Mouse (Mus musculus) cerebellum, adult 18-20 months (tissue): ENCODE measurements at regions not wholly inside any gene's neighbourhood (a gene's known extent, or its start where the extent isn't known, plus 50 kb on each side); places are given as distances from the start of the nearest gene placed in this dataset.

Experiments
- DNase-seq, 2 experiments: peaks; one replicate each; pipeline ENCODE4 v3.0.0; 2021

GRCm38 (mm10) chr13:28557032-28557570, 299.8 kb downstream of the Gm11361 start:
- no peak for DNase-seq

- DNase-seq = no peak
Observed at GRCm38 (mm10) chr13:28556385-28556938, 299.1 kb downstream of the Gm11361 start.

GRCm38 (mm10) chr13:28554143-28554830, 297.0 kb downstream of the Gm11361 start:
- no peak for DNase-seq

GRCm38 (mm10) chr13:28552974-28553750, 295.8 kb downstream of the Gm11361 start:
- DNase-seq = no peak

GRCm38 (mm10) chr13:28551555-28551954, 294.2 kb downstream of the Gm11361 start:
- no peak for DNase-seq

DNA sequence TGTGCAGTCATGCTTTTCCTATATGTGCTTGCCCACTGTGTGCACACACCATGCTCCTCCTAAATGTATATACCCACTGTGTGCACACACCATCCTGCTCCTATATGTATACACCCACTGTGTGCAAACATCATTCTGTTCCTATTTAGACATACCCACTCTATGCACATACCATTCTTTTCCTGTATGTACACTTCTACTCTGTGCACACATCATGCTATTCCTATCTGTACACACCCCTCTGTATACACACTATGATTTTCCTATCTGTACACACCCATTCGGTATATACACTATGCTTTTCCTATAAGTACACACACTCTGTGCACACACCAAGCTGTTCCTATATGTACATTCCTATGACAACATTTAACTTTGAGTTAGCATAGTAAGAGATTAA, 288.5 kb downstream of the Gm11361 start:
- DNase-seq = no peak

GRCm38 (mm10) chr13:28545337-28545736, 288.0 kb downstream of the Gm11361 start:
- no peak for DNase-seq

DNA sequence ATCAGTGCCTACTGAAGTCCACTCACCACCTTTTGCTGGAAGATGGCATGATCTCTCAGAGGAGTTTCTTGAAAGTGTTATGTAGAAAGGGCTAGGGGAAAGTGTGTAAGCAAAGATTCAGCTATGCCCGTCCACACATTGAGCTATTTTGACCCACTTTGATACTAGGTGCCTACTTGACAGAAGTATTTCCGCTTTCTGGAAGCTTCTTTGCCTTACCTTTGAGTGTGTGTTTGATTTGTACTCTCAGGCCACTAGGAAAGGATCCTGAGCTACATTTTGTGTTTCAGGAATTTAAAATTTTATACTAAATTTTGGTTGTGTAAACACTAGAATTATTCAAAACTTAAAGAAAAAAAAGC, 287.5 kb downstream of the Gm11361 start:
- no peak for DNase-seq

- DNase-seq = no peak
Observed at GRCm38 (mm10) chr13:28544003-28544818, 286.9 kb downstream of the Gm11361 start.

DNA sequence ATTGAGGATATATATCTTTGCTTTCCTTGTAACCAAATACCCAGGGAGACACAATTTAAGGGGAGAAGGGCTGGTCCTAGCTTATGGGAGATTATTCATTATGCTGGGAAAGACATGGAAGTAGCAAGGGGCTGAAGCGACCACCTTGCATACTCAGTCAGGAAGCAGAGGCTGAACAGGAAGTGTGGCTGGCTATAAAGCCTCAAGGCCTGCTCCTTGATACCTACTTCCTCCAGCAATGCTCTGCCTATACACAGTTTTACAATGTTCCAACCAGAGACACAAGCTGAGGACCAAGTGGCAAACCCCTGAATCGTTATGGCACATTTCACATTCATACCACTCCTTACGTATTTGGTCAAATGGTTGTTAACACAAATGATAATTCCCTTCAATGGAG, 284.3 kb downstream of the Gm11361 start:
- DNase-seq = no peak

DNA sequence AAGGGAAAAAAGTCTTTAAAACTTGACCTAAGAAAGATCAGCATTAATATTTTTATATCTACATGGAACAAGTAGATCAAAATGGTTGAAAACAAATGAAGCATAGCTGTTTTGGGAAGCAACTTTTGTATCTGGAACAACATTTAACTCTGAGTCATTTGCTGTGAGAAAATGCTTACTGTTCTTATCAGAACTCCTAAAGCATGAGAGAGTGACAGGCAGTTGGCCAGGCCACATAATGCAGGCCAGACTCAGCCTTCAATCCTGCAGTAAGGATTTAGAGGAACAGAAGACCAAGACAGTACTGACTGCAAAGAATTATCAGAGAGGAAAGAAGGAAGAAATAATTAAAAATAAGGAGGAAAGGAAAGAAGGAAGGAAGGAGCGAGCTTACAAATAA, 275.8 kb downstream of the Gm11361 start:
- no peak for DNase-seq

GRCm38 (mm10) chr13:28532278-28532677, 274.9 kb downstream of the Gm11361 start:
- no peak for DNase-seq

DNA sequence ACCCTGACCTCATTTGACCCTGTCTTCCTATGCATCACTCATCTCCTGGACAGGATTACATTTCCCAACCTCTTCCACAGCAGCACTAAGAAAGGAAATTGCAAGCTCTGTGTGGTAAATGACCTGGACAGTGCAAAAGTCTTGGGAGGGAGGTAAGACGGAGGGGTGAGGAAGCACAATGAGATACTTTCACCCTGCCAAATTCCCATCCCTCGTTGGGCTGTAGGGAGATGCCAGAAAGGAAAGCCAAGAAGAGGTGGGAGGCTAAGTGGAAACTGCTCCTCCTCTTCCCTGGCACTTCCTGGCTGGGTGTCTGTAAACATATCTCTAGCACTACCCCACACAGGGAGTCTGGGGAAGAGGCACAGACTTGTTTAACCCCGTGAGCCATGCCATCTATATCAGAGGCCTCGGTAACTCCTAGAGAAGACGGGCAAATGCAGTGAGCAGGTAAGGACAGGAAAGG, 274.2 kb downstream of the Gm11361 start:
- no peak for DNase-seq

GRCm38 (mm10) chr13:28530947-28531346, 273.6 kb downstream of the Gm11361 start:
- no peak for DNase-seq

DNA sequence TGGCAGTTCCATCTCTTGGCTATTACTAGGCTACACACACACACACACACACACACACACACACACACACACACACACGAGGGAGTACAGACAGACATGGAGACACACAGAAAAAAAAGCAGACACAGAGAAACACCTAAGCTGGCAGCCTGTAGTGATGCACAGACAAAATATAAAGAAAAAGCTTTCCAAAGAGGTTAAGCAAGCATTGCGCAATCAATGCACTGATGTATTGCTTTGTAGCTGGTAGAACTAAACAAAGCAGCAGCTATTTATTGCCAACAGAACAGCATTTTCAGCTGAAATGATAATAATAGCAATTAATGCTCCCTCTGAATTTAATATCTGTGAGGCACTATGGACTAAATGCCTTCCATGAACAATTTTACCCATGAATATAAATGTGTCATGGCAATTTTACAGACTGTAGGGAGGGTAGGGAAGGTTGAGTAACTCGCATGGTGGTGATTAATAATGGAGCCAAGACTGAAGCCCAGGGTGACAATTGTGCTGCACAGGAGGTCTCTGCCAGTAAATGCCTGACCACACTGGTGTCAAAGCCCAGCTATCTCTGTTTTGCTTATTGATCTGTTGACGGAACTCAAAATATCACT, 271.7 kb downstream of the Gm11361 start:
- DNase-seq = no peak

DNA sequence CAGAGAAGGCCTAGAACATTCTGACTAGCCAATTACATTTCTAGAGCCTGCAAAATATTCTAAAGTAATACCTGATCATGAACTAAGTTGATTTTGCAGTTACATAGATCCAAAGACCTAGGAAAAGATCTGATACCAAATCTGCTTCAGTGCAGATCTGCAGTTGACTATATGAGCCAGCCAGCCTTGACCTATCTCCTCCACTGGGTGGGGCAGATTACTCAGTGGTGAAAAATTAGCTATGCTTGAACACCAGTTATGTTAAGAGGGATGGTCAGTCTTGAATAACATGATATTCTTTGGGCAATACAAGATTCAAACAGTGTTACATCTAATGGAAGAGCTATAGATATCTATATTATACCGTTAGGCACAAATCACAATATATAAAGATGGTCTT, 269.0 kb downstream of the Gm11361 start:
- DNase-seq = no peak

DNA sequence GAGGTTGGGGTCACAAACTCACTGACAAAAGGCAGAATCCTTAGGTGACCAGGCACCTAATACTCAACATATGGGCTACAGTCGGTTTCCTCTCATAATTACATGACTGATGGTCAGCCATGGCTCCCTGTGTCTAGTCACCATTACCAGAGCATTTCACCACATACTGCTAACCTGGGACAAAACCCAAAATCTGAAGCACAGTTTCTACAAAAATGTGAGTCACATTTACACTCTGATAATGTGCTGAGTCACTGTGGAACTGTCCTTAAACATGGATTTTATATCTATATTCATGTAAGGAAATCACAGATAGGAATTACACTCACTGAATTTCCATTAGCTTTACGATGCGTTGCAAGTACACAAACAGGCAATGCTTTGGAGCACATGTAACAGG, 267.1 kb downstream of the Gm11361 start:
- no peak for DNase-seq

- no peak for DNase-seq
Observed at GRCm38 (mm10) chr13:28520127-28520482, 262.8 kb downstream of the Gm11361 start.

- no peak for DNase-seq
Observed at GRCm38 (mm10) chr13:28519383-28520126, 262.2 kb downstream of the Gm11361 start.

DNA sequence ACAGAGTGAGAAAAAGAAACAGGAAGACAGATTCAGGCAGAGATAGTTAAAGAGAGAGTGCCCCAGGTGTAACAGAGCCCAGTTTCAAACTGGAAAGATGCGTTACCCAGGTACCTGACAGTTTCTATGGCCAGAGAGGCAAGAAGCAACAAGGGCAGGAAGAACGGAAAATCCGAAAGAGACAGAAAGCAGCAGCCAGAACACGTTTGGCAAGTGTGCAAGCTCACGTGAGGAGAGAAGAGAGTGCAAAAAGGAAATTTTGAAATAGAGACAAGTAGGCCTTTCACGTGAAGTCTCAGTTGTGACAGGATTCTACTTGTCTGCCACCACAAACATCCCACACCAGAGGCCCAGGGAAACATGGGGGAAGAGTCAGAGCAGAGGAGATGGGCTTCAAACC, 259.8 kb downstream of the Gm11361 start:
- DNase-seq = no peak

GRCm38 (mm10) chr13:28516636-28517035, 259.3 kb downstream of the Gm11361 start:
- no peak for DNase-seq

GRCm38 (mm10) chr13:28514245-28514644, 256.9 kb downstream of the Gm11361 start:
- DNase-seq = no peak
